Mouse (Mus musculus) spleen, adult 2 months (tissue): ENCODE results near the gene Plekhg6. TPM values are rescaled to one million over a fixed set of nuclear protein-coding genes. Genes with fewer than 3 reads are reported as not detected.

Source experiments
- DNase-seq, 2 experiments: peaks; one replicate each; pipeline versions ENCODE4 v3.0.0 to v3.0.0-alpha.2; 2012 to 2021; ENCODE audit warnings: low spot score in 2 of 2, low read depth in 1 of 2
- H3K27ac ChIP-seq: fragments of 200-500 bp; 2 replicates; pipeline ENCODE4 v1.5.1; 2012; ENCODE audit warnings: low read length, inconsistent platforms; ENCODE audit not compliant: insufficient read depth
- H3K27me3 ChIP-seq: fragments of 200-500 bp; 2 replicates; pipeline ENCODE4 v1.6.1; 2012; ENCODE audit warnings: mild to moderate bottlenecking, moderate library complexity, low read length, inconsistent platforms; ENCODE audit not compliant: control insufficient read depth, insufficient read depth
- H3K36me3 ChIP-seq: fragments of 200-500 bp; 2 replicates; pipeline ENCODE4 v1.6.1; 2012; ENCODE audit warnings: mild to moderate bottlenecking, low read length, inconsistent platforms; ENCODE audit not compliant: control insufficient read depth, insufficient read depth
- H3K4me1 ChIP-seq: fragments of 200-500 bp; 2 replicates; pipeline ENCODE4 v1.6.1; 2011; ENCODE audit warnings: inconsistent platforms; ENCODE audit not compliant: control insufficient read depth, insufficient read depth, insufficient read length
- H3K4me3 ChIP-seq: fragments of 200-500 bp; 2 replicates; pipeline ENCODE4 v1.5.1; 2011; ENCODE audit warnings: mild to moderate bottlenecking, inconsistent platforms; ENCODE audit not compliant: insufficient read depth, insufficient read length; ENCODE audit errors: extremely low read depth
- CTCF ChIP-seq: fragments of 200-500 bp; IDR thresholded peaks from 2 replicates; pipeline ENCODE4 v1.5.1; 2011; ENCODE audit warnings: mild to moderate bottlenecking, inconsistent platforms; ENCODE audit not compliant: insufficient read depth, insufficient read length, insufficient replicate concordance; ENCODE audit errors: extremely low read depth
- POLR2A ChIP-seq: fragments of 200-500 bp; IDR thresholded peaks from 2 replicates; pipeline ENCODE4 v1.6.1; 2011; ENCODE audit warnings: low read depth, low read length, inconsistent platforms
- WGBS: fragments of 180-500 bp; shearing (Covaris S2); methylation state at CpG from one replicate; pipeline ENCODE4 v1.1.7; 2018; 5-methylcytosine and 5-hydroxymethylcytosine counted together
- polyA plus RNA-seq: library from polyadenylated mRNA; depleted of rRNA; stranded (reverse); fragments of >200 nt; gene quantifications from 2 replicates; pipeline ENCODE4 v1.2.3, GENCODE M21; 2012

Plekhg6 gene
- polyA plus RNA-seq, 1 experiment = not detected

DNA sequence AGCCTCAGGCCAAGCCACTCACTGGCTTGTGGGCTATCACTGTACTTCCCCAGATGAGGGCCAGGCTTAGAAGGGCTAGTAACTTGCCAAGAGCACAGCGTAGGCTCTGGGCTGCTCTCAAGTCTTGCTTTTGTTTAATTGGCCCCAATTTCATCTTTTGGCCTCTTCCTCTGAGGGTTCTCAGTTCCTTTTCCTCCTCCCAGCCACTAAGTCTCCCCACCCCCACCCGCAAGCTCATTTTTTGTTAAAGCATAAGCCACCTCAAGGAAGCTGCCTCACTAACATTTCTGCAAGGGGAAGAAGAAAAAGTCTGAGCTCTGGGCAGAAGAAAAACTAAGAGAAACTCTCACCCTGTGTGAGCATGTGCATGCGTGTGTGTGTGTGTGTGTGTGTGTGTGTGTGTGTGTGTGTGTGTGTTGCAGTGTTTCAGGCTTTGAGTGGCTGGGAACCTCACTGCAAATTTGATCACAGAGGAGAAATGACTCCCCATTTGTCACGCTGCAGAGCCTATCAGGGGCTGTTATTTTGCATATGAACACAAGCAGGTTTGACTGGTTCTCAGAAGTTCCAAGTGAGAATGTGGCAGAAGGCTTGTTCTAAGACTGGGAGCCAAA, 12.7 kb downstream of the Plekhg6 start:
- Histone ChIP-seq H3K27me3 (no peaks in the 10 kb centered on the region; the same call in 1 of the 2 replicates), H3K27ac (peak overlapping the region; percentile 47), H3K36me3 (no peaks in the 10 kb centered on the region), H3K4me1 (peaks cover 15% of the 10 kb centered on the region; the same call in 1 of the 2 replicates), H3K4me3 (no peak overlapping the region)
- TF ChIP-seq POLR2A (no peak), CTCF (no peak)
- WGBS = 4% methylated on average over 4 of the region's 4 CpGs
- DNase-seq = no peak

DNA sequence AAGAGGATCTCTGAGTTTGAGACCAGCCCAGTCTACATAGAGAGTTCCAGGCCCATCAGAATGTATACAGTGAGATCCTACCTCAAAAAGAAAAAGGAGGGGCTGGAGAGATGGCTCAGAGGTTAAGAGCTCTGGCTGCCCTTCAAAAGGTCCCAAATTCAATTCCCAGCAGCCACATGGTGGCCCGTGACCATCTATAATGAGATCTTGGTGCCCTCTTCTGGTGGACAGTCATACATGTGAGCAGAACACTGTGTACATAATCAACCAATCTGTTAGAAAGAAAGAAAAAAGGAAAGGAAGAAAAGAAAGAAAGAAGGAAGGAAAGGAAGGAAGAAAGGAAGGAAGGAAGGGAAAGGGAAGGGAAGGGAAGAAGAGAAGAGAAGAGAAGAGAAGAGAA, 14.5 kb downstream of the Plekhg6 start:
- Histone ChIP-seq H3K27me3 (no peaks in the 10 kb centered on the region; the same call in 1 of the 2 replicates), H3K4me3 (no peak overlapping the region), H3K27ac (no peak overlapping the region), H3K4me1 (peaks cover 15% of the 10 kb centered on the region; the same call in 1 of the 2 replicates), H3K36me3 (peaks cover 4% of the 10 kb centered on the region; the same call in 1 of the 2 replicates)
- 73% methylated on average over 1 of the region's 1 CpGs for WGBS
- no peak for DNase-seq
- no peak for TF ChIP-seq CTCF
- TF ChIP-seq POLR2A = no peak

DNA sequence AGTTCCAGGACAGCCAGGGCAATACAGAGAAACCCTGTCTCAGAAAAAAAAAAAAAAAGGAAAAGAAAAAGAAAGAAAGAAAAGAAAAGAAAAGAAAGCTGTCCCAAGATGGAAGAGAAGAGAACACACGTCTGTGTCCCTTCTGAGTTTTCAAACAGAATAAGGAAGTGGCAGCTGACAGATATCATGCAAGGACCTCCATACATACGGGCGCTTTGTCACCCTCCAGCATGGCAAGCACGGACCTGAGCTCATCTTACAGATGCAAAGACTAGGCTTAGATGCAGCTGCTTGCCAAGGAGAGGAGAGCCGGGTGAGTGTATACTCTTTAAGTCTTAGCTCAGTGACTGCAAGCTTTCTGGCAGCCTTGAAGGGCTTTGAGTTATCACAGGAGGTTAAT, 15.1 kb downstream of the Plekhg6 start:
- peaks cover 15% of the 10 kb centered on the region; the same call in 1 of the 2 replicates for H3K4me1 ChIP-seq
- peaks cover 4% of the 10 kb centered on the region; the same call in 1 of the 2 replicates for H3K36me3 ChIP-seq
- no peak overlapping the region for H3K27ac ChIP-seq
- no peak overlapping the region for H3K4me3 ChIP-seq
- no peak for DNase-seq
- TF ChIP-seq CTCF = no peak
- no peak for TF ChIP-seq POLR2A
- 65% methylated on average over 5 of the region's 5 CpGs for WGBS
- no peaks in the 10 kb centered on the region; the same call in 1 of the 2 replicates for H3K27me3 ChIP-seq

DNA sequence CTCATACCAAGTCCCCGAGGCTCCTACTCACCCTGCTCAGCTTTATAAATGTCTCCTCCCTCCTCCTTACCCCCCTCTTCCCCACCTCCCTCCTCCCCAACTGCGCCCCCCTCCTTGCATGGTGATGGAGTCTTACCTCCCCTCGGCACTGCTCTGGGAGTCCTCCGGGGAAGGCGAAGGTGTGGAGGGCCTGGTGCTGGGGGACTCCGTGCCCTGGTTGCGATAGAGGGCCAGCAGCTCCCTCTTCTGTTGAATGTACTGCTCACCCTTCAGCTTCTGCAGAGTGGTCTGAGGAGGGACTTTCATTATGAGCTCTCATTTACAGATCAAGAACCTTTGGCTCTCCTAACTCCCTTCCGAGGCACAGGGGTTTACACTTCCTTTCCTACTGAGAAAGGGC, 16.1 kb downstream of the Plekhg6 start:
- 27% methylated on average over 8 of the region's 8 CpGs for WGBS
- Histone ChIP-seq H3K4me3 (no peak overlapping the region), H3K27ac (no peak overlapping the region), H3K36me3 (peaks cover 4% of the 10 kb centered on the region; the same call in 1 of the 2 replicates), H3K27me3 (no peaks in the 10 kb centered on the region; the same call in 1 of the 2 replicates), H3K4me1 (peaks cover 15% of the 10 kb centered on the region; the same call in 1 of the 2 replicates)
- DNase-seq = no peak
- no peak for TF ChIP-seq POLR2A
- TF ChIP-seq CTCF = no peak

DNA sequence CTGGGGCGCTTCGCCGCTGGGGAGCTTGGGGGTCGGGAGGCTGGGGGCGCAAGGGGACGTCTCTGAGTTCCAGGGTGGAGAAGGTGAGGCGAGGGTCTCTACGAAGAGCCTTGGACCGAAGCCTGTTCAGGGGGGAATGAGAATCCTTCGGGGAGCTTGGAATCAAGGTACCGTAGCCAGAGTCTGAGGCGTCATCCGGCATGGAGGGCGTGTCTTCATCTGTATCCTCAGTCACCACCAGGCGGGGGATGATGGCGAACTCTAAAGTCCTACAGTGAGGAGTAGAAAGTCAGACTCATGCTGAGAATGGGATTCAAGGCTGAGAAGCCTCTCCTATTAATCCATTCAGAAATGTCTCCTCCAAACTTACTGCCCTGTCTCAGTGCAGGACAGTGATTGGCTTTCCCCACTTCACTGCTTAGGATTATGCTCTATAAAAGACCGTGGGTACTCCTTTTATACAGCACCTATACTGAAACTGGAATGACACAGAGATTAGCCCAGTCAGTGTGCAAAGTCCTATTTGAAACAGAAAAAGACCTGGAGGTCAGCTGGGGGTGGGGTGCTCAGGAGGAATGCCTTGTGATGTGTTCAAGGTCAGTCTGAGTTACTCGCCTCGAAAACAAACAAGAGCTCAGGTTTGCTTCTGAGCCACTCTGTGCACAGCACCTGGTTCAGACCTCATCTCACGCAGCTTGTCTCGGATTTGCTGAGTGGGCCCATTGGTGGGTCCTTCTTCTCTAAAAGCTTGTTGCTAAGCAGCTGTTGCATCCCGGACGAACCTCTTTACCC, 16.9 kb downstream of the Plekhg6 start:
- no peak for TF ChIP-seq CTCF
- TF ChIP-seq POLR2A = no peak
- H3K36me3 ChIP-seq = peaks cover 4% of the 10 kb centered on the region; the same call in 1 of the 2 replicates
- H3K4me3 ChIP-seq = no peak overlapping the region
- peaks cover 15% of the 10 kb centered on the region; the same call in 1 of the 2 replicates for H3K4me1 ChIP-seq
- WGBS = 85% methylated on average over 23 of the region's 23 CpGs
- peaks cover 1% of the 10 kb centered on the region for H3K27me3 ChIP-seq
- no peak for DNase-seq
- H3K27ac ChIP-seq = no peak overlapping the region

DNA sequence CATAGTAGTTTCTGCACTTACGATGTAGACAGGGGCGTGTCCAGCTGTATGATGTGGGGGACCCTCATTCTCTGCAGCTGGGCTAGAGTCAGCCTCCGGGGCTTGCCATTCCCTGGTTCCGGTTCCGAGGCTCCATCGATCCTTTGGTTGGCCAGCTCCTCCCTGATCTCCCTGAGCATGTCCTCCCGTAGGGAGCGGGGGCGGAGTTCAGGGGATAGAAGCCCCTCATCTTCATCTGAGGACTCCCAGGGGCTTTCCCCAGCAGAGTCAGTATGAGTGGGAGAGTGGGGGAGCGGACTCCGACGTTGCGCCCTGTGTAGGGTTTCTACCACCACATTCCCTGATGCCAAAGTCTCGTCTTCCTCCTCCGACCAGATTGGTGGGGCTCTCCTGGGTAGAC, 17.6 kb downstream of the Plekhg6 start:
- no peak for DNase-seq
- WGBS = 93% methylated on average over 15 of the region's 15 CpGs
- TF ChIP-seq POLR2A (no peak), CTCF (no peak)
- H3K27me3 ChIP-seq = peaks cover 1% of the 10 kb centered on the region
- H3K4me1 ChIP-seq = peaks cover 10% of the 10 kb centered on the region; the same call in 1 of the 2 replicates
- no peak overlapping the region for H3K4me3 ChIP-seq
- H3K27ac ChIP-seq = no peak overlapping the region
- peaks cover 4% of the 10 kb centered on the region; the same call in 1 of the 2 replicates for H3K36me3 ChIP-seq
